Mouse (Mus musculus) heart, adult 18-20 months (tissue): ENCODE data around the gene Pkmyt1. TPM values are rescaled to one million over a fixed set of nuclear protein-coding genes. Genes with fewer than 3 reads are reported as not detected.
"Not testable (repeated sequence)": the region's sequence is repeated elsewhere in the genome, so short reads cannot be mapped to it uniquely, and the experiment has no call there.

Source experiments
- DNase-seq, 2 experiments: peaks; one replicate each; pipeline ENCODE4 v3.0.0; 2021 to 2022; ENCODE audit warnings: mixed read lengths in 1 of 2
- total RNA-seq, 2 experiments: library from RNA; stranded (reverse); gene quantifications; 2 replicates each; pipeline ENCODE4 v1.2.3; 2021

Gene Pkmyt1
- total RNA-seq, 2 experiments from 2014 or later: 1.1 to 1.4 TPM

DNA sequence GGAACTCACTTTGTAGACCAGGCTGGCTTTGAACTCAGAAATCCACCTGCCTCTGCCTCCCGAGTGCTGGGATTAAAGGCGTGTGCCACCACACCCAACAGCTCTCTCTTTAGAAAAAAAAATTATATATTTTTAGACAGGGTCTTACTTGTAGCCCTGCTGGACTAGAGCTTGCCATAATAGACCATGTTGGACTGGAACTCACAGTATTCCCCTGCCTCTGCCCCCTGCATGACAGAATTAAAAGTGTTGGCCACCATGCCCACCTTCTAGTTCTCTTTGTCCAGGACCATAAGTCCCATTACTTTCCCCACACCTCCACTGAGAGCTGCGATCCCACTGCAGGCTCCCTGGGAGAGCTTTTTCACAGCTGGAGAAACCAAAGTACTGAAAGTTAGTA is 21.3 kb downstream of the Pkmyt1 start:
- DNase-seq: no peak

DNA sequence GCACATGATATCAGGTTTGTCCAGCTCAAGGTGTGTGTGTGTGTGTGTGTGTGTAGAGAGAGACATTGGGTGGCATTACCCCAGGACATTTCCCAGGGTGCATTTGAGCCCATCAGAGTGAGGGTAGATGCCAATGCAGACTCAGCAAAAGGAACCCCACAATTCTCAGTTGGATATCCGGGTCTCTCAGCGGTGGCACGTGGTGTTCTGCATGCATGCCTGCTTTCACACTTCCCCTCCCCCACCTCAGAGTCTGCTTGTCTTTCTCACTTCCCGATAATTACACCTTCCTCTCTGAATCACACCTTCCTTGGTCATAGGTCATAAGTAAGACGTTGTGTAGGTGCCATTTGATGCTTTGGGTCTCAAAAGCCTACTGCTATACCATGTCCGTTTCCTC is 21.9 kb downstream of the Pkmyt1 start:
- DNase-seq: no peak

DNA sequence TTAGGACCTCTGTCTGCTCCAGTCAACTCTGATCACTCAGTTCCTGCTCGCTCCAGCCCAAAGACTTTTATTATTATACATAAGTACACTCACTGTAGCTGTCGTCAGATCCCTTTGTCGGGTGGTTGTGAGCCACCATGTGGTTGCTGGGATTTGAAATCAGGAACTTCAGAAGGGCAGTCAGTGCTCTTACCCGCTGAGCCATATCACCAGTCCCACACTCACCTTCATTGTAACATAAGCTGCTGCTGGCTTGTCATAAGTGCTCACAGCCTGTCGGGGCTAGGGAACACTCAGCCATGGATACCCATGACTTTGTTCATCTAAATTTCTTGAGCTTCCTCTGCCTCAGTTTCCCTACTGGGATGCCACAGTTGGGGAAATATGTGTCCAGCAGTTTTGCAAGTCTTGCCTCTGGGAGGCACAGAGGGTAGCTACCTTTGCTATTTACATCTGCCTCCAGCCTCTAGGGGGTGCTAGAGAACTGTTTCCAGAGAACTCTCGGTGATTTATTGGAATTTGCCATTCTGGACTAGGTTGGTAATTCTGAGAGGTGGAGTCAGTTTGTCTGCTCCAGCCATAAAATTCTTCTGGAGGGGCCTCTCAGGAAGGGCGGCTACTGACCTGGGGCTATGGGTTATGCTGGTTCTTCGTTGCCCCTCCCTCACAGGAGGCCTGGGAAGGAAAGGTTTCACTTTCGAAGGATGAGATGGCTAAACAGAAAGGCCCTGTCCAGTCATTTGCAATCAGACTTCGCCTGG is 22.7 kb downstream of the Pkmyt1 start:
- DNase-seq: peak; percentile 89 to 92

DNA sequence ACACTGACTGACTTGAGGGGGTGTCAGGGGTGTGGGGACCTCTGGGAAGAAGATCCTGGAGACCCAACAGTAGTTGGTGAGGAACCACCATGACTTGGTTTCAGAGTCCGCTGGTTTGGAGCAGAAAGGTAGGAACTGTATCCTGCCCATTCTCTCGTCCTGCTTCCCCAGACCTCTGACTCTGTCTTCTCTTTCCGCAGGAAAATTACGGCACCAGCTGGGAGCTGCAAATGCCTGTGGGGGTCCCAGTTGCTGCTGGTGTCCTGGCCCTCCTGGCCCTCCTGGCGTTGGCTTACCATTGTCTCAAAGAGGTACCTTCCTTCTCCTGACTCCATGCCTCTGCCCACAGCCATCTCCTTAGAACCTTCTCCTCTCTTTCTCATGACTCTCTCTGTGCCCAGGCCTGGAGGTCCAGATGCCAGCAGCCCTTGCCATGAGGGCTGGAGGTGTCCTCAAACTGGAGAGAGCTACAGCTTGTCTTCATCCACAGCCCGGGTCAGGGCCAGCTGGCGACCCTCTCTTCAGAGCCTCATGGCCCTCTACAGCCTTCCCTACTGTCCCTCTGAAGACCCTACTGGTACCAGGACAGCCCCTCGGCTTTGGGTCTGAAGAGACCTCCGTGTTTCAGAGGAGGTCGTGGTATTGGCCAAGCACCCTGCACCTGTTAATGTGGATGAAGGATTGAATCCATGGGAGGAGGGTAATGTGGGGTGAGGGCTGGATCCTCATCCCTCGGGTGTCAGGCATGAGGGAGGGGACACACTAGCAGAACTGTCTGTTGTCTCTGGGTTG is 23.5 kb downstream of the Pkmyt1 start:
- no peak for DNase-seq

DNA sequence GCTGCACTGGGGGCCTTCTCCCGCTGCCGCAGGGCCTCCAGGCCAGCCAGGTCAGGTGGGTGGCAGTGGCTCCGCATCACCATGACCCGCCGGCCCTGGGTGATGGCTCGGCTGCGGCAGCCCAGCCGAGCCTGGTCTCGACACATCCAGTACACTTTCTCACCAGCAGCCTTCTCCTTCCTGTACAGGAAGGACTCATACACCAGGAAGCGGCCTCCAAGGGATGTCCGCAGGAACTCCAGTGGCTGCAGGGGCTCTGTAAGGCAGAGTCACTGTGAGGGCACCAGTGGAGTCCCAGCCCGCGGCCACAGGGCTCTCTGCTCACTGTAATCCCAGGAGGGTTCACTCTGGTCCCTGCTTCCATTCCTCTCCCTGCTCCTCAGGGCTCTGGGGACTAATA is 29.6 kb downstream of the Pkmyt1 start:
- peak in 1 of 2 experiments; percentile 44 for DNase-seq

DNA sequence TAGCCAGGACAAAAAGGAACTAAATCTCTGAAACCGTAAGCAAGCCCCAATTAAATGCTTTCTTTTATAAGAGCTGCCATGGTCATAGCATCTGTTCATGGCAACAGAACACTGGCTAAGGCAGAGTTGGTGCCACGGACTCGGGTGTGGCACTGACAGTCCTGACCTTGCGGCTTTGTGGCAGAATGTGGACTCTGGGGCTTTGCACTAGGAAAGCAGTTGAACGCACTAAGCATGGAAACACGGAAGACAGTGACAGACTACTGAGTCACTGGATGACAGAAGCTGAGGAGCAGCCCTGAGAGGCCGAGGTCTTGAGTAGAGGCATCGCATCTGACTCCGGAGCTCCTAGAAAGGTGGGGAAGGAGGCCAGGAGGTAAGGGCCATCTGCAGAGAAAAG is 31.4 kb downstream of the Pkmyt1 start:
- no peak for DNase-seq

DNA sequence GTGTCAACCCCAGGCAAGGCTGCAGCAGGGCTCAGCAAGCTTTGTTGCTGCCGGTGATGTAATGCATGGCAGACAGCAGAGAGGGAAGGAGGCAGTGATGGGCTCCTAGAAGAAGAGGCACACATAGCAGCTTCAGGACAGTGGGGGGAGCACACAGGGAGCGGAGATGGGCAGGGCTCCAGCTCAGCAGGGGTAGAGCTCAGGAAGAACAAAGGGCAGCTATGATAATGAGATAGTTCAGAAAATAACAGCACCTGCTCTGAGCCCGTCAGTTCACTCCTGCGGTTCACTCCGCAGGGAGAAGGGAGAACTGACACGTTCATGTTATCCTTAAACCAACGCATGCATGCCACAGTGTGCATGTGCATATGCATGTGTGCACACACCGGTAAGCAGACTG is 32.7 kb downstream of the Pkmyt1 start:
- no peak for DNase-seq

DNA sequence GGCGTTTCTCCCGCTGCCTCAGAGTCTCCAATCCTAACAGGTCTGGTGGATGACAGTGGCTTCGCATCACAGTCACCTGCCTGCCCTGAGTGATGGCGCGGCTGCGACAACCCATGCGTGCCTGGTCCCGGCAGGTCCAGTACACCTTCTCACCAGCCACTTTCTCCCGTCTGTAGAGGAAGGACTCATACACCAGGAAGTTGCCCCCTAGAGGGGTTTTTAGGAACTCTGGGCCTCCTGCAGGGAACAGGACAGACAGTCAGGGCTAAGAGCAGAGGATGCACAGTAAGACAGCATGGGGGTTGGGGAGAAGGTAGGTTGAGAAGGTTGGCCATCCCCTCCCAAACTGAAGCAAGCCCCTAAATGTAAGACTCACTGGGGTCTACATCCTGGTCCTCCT is 34.1 kb downstream of the Pkmyt1 start:
- DNase-seq: no peak

DNA sequence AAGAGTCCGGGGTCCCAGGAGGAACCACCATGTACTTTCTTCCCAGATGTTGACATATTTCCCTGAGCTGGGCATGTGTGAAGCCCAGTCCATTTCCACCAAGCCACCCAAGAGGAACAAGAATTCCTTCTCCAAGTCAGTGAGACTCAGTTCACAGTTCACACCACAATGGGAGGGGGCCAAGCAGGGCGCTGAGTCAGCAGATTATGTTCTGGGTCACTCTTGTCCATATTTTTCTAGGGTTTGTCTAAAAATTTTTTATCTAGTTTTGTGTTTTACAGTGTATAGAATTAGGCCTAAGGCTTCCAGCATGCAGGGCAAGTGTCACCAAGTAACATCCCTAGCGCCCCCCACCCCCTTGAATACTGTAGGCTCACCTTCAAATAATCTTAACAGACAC is 35.0 kb downstream of the Pkmyt1 start:
- DNase-seq: no peak

DNA sequence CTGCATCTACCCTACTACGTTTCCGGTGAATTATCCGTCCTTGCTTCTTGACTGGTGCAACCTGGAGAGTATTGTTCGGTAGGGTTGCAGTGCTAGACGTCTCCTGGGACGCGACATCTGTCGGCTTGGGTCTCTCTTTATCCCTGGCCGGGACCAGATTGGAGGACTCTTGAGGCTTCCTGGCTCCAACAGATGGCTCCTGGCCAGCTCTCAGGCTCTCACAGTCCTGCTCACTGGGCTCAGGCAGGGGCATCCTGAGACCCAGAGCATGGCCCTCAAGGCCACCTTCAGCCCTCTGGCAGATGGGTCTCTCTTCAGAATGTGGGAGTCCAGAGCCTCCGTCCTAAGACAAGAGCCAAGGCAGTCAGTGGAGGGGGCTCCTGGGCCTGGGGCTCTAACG is 36.8 kb downstream of the Pkmyt1 start:
- no peak for DNase-seq

DNA sequence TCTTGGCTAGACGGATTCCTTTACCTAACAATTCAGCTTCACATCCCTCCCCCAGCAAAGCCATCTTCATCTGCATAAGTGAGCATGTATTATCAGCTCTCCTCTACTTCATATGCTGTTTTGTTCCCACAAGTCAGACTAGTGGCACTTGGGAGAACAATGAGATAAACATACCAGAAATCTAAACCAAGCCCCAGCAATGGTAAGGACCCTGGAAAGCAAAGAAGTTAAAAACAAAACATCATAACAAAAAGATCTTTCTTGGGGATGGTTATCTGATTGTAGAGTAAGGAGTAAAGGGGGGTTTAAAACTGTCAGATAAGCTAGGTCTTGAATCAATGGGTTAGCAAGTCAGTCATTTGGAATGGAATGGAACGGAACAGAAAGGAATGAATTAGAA is 44.4 kb downstream of the Pkmyt1 start:
- no peak for DNase-seq

DNA sequence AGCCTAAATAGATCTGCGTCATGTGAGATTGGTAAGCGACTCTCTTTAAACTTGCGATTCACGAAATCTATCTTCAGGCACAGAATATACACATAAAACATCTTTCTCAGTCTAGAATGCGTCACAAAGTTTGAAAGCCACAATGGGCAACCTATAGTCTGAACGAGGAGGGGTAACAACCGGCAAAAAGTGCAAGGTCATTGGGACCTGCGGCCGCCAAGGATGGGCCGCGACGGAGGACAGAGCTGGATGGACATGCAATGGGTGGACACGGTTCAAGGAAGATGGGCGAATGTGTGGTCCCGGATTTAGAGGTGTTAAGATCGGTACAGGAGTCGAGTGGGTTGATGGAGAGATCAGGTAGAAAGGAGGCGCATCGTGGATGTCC is 44.8 kb downstream of the Pkmyt1 start:
- no peak for DNase-seq

DNA sequence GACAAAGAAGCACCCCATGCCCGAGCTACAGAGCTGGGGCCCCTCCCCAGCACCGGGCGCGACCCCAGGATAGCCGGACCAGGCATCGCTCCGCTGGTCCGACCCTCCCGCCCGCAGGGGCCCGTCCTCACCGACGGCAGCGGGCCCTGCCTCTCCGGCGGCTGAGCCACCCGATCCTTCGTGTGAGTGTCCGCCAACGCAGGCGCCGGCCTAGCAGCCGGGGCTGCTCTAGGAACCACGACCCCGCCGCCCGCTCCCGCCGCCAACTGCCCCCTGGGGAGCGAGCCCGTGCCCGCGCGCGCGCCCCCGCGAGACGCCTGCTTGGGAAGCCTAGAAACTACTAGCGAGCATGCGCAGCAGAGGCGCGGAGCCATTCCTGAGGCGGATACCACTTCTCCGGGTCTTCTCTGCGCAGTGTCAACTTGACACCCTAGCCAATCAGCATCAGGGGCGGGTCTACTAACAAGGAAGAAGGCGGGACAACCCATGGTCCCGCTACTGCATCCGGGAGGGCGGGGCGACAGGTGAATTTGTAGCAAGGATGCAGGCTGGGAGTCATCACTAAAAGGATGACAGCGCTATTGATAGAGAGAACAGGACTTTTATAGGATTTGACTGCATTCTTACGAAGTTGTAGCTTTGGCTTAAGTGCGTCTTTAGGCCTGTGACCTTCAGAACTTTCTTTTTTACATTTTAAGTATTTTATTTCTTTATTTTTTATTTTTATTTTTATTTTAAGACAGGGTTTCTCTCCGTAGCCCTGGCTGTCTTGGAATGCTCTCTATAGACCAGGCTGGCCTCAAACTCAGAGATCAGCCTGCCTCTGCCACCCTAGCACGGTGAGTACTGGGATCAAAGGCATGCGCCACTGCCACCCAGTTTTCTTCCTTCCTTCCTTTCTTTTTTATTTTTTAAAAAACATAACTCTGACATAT is 45.4 kb downstream of the Pkmyt1 start, which contains the start of gene Flywch1:
Gene Flywch1 (minus strand): TSS at position 319 of the 935 bp plus-strand sequence.
- DNase-seq: peak; percentile 98 to 99

DNA sequence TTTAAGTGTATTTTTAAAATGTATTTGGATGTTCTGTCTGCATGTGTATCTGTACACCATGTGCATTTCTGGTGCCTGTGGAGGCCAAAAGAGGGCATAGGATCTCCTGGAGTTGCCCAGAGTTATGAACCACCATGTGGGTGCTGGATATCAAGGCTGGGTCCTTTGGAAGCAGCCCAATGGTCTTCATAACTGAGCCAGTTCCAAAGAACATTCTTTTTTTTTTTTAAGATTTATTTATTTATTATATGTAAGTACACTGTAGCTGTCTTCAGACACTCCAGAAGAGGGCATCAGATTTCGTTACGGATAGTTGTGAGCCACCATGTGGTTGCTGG is 46.1 kb downstream of the Pkmyt1 start:
- DNase-seq: not testable (repeated sequence)

DNA sequence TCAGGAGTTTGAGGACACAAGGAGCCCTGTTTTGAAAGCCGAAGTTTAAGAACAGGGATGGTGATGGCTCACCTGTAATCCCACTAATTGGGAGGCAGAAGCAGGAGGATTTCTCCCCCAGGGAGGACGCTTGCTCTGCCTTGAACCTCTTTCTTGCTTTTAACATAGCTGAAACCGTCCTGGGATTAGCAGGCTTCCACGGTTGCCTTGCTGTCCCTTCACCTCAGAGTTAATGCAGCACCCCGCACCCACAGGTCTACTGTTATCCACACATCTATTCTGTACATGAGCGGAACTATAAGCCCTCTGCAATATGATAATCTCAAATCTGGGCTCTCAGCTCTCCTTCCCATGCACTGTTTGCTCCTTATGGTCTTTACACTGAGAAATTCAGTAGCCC is 47.5 kb downstream of the Pkmyt1 start:
- no peak for DNase-seq

DNA sequence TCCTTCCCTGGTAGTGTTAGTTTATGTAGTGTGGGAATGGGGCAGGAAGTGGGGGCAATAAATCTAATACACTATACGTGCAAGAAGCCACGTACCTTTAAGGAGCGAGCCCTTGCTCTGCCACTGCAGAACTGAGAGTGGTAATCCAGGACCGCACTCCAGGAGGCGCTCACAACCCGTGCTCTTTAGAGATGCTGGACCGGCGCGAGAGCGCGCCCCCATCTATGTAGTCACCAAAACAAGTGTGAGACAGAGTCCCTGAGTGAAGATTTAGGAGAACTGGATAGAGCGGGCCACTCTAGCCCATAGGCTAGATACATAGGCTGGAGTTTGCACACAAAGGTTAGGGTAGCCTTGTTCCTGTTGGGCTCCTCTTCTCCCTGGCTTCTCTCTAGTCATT is 48.0 kb downstream of the Pkmyt1 start:
- peak; percentile 83 to 87 for DNase-seq

DNA sequence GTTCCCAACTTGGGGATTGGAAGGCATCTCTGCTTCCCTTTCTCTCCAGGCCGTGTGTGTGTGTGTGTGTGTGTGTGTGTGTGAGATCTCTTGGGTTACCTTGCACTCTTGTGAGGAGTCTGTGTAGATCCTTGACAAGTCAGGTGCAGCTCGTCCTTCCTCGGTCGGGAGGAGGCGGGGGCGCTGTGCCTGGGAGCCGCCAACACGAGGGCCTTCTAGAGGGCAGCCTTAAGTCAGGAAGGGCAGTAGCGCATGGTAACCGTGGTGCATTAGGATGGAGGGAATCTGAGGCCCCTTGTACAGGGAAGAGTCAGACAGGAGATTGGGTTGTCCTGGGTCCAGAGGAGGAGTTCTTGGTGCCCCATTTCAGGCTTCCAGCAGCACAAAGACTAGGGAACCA is 50.1 kb downstream of the Pkmyt1 start:
- DNase-seq: no peak

DNA sequence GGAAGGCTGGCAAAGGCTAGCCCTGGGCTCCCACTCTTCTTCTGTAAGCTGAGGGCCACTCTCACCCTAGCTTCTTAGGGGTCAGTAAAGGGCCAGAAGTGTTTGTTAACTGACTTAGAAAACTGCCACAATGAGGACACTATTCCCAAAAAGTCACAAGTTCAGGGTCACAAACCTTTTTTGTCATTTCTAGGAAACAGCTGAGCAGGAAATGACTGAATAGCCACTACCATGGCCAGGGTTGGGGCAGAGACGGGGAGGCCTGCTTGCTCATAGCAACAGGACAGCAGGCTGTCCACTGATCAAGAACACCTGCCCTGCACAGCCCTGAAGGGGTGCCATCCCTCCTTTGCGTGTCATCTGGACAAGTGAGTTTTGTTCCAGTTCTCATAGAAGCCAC is 51.0 kb downstream of the Pkmyt1 start:
- DNase-seq: no peak

DNA sequence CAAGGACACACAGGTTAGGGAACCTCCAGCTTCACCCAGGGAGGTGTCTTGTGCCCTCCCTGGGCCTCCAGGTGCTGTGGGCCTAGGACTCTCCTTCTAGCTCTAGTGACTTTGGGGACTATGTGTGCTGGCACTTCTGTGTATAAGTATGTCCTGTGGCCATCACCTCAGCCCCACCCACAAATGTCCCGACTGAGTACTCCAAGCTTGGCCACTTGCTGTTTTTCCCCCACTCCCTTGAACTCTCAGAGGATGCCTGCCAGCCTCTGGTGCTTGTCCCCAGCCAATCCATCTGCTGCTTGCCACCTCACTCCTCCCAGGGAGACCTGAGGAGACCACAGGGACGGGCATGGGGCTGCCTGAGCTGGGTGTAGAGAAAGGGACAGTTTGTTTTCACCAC is 52.3 kb downstream of the Pkmyt1 start:
- no peak for DNase-seq

DNA sequence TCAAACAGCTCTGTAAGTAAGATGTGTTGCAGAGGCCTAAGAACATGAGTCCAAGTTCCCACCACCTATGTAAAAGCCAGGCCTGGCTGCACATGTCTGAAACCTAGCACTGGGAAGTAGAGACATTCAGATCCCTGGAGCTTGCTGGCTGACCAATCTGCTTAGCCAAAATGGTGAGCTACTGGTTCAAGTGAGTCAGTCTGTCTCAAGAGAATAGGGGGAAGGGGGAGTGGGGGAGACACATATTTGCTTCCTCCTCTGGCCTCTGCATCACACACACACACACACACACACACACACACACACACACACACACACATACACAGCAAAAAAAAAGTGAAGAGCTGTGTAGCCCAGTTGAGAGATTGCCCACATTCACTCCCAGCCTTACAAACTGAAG is 57.2 kb downstream of the Pkmyt1 start:
- no peak for DNase-seq

DNA sequence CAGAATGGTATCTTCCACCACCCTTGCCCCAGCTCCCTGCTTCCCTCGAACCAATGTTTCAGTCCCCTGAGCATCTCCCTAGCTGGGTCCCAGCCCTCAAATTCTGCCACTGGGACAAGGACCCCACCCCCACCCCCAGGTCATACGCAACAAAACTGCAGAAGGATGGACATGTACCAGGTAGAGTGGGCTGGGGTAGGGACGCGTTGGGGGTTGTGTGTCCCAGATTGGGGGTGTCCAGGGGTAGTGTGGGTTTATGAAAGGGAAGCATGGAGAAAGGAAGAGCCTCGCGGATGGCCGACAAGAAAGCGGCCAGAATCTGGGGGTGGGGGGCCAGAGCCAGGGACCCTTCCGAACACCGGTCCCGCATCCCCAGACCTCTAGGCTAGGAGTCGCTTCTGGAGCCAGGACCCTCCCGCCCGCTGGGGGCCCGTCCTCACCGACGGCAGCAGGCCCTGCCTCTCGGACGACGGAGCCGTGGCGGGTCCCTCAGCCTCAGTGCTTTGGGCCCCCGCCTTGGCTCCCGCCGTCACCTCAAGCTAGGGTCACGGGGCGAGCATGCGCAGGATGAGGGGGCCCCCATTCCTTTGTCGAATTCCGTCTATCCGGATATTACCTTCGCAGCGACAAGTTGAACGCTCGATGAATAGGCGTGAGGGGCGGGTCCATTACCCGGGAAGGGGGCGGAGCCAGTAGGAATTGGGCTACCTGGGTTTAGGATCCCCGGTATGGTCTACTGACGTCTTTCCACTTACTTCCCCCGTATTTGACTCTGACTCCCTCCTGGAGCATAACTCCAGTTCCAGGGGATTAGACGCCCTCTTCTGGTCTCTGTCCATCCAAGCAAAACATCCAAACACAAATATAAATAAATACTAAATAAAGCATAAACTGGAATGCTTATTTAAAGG is 59.7 kb downstream of the Pkmyt1 start, which contains the start of gene Flywch2:
Gene Flywch2 (minus strand): TSS at position 521 of the 911 bp plus-strand sequence.
- DNase-seq: peak; percentile 67 to 76
